Mouse (Mus musculus) hindbrain, postnatal 0 days (tissue): Measurements from ENCODE around the gene Grap. TPM values are rescaled to one million over a fixed set of nuclear protein-coding genes. Genes with fewer than 3 reads are reported as not detected.

Source experiments
- ATAC-seq: fragments of 200-750 bp; cut with Nextera tagmentation; 2 replicates; pipeline ENCODE4 v1.8.0; 2017; ENCODE audit warnings: mild to moderate bottlenecking, moderate TSS enrichment, moderate library complexity
- DNase-seq: peaks from one replicate; pipeline ENCODE4 v3.0.0-alpha.2; 2015; ENCODE audit warnings: low spot score
- H3K27ac ChIP-seq: fragments of 300-500 bp; sonication (generic); 2 replicates; pipeline ENCODE4 v1.5.1; 2014; ENCODE audit warnings: mild to moderate bottlenecking
- H3K27me3 ChIP-seq: fragments of 300-500 bp; sonication (generic); 2 replicates; pipeline ENCODE4 v1.6.1; 2014; ENCODE audit warnings: low read length, mixed read lengths; ENCODE audit not compliant: insufficient read depth
- H3K36me3 ChIP-seq: fragments of 300-500 bp; sonication (generic); 2 replicates; pipeline ENCODE4 v1.6.1; 2014; ENCODE audit warnings: low read length, mixed read lengths; ENCODE audit not compliant: insufficient read depth
- H3K4me1 ChIP-seq: fragments of 300-500 bp; sonication (generic); 2 replicates; pipeline ENCODE4 v1.6.1; 2014; ENCODE audit warnings: antibody characterized with exemption, low read length, mixed read lengths; ENCODE audit not compliant: insufficient read depth
- H3K4me2 ChIP-seq: fragments of 300-500 bp; sonication (generic); 2 replicates; pipeline ENCODE4 v1.6.1; 2014; ENCODE audit warnings: low read depth, mild to moderate bottlenecking, low read length, moderate library complexity, mixed read lengths
- H3K4me3 ChIP-seq: fragments of 300-500 bp; sonication (generic); 2 replicates; pipeline ENCODE4 v1.5.1; 2014; ENCODE audit warnings: low read length
- H3K9ac ChIP-seq: fragments of 300-500 bp; sonication (generic); replicated peaks from 2 replicates; pipeline ENCODE4 v1.6.1; 2014; ENCODE audit warnings: mild to moderate bottlenecking, low read length, moderate library complexity, mixed read lengths
- H3K9me3 ChIP-seq: fragments of 300-500 bp; sonication (generic); 2 replicates; pipeline ENCODE4 v1.6.1; 2016; ENCODE audit warnings: low read length, mixed read lengths
- CTCF ChIP-seq: IDR thresholded peaks from 2 replicates; pipeline ENCODE4 v1.5.1; 2016; ENCODE audit warnings: antibody characterized with exemption, control low read depth, low read depth
- WGBS: fragments of 180-500 bp; shearing (Covaris S2); extraction: QIAGEN DNeasy Blood & Tissue Kit; methylation state at CpG from one replicate; pipeline ENCODE4 v1.1.7; 2014; 5-methylcytosine and 5-hydroxymethylcytosine counted together
- polyA plus RNA-seq: library from polyadenylated mRNA; unstranded; fragments of >200 nt; fragmentation: Nextera tagmentation; extraction: Ambion mirVana; gene quantifications from 2 replicates; pipeline ENCODE4 v1.2.1, GENCODE M21; 2015
- total RNA-seq: library from RNA; depleted of rRNA; stranded (reverse); fragments of >200 nt; gene quantifications from 2 replicates; pipeline ENCODE4 v1.2.3, GENCODE M21; 2014

Gene Grap
- total and polyA plus RNA-seq, 2 experiments from 2014 or later = 7.4 to 7.7 TPM

DNA sequence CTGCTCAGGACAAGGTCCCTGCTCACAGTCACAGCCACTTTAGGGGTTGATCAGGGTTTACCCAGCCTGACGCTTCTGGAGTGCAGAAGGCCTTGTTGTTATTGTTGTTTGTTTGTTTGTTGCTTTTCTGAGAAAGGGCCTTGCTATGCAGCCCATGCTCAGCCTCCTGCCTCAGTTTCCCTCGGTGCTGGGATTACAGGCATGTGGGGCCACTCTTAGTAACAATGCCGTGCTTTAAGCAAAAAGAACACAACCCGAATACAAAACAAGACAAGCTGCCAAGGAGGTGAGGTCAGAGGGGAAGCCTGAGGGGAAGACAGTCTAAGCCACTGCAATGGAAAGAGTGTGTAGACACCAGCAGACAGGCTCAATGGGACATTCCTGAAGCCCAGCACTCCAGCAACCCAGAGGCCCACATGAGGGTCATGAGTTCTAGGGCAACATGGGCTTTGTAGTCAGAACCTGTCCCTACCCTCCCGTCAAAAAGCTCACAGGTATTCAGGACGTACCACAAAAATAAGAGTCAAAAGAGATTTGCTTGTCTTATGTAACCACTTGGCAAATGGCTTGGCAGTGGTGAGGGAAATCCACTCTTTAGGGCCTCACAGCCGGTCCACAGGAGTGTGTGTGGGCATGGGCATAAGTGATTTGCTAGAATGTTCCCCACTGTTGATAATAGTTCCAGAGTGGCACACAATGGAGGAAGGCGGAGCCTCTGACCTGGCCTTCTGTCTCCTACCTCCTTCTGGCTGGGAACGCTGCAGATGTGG is 36.4 kb upstream of the Grap start:
- DNase-seq (no peak), ATAC-seq (no peak)
- 61% methylated on average over 9 of the region's 9 CpGs for WGBS
- no peaks in the 10 kb centered on the region for H3K27me3 ChIP-seq
- no peaks in the 10 kb centered on the region for H3K9me3 ChIP-seq
- H3K4me3 ChIP-seq = no peak overlapping the region
- H3K36me3 ChIP-seq = no peaks in the 10 kb centered on the region
- H3K4me1 ChIP-seq = peaks cover 7% of the 10 kb centered on the region
- H3K27ac ChIP-seq = no peak overlapping the region
- H3K4me2 ChIP-seq = no peak overlapping the region
- H3K9ac ChIP-seq = no peak overlapping the region
- no peak for TF ChIP-seq CTCF

DNA sequence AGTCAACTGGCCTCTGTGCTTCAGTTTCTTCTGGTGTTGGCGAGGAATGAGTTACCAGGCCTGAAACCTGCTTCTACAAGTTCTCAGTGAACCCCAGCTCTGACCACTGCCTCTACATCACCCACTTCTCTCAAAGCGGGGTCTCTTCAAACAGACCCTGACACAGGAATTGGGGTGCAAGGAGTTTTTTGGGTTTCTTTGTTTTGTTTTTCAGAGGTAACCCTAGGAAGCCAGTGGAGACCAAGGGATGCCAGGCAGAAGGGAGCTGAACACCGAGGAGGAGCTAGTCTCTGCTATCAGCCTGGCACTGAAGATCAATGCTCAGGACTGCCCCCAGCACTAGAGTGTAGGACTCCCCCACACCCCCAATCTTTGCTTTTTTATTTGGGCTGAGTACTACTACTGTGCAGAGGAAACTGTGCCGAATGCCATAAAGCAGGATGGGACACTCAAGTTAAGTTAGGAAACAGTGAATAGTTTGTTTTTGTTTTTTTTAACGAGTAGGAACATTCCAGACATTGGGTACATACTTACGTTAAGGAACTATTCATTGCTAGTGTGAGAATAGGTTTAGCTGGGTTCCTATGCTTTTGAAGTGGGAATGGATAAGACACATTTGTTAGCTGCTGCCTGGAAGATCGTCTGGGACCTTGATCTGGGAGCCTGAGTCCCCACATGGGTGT is 35.6 kb upstream of the Grap start:
- Histone ChIP-seq H3K9ac (no peak overlapping the region), H3K4me2 (no peak overlapping the region), H3K36me3 (no peaks in the 10 kb centered on the region), H3K4me1 (peaks cover 7% of the 10 kb centered on the region), H3K27me3 (no peaks in the 10 kb centered on the region), H3K27ac (no peak overlapping the region), H3K9me3 (no peaks in the 10 kb centered on the region), H3K4me3 (no peak overlapping the region)
- DNase-seq = no peak
- ATAC-seq = no peak
- TF ChIP-seq CTCF = no peak
- WGBS = 81% methylated on average over 7 of the region's 7 CpGs

DNA sequence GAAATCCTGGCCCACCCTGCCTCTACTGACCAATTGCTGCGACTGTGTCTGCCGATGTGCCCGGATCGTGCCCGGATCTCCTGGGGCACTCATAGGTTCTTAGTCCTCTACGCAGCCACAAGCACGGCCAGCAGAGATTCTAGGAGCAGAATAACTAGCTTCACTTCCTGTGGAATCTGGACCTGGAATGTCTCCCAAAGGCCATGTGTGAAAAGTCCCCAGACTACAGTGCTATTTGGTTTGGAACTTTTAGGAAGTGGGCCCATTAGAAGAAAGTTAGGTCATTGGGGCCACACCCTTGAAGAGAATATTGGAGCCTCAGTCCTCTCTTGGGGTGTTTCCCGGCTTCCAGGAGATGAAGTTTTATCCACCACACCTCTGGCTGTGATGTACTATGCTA is 34.9 kb upstream of the Grap start:
- ATAC-seq (no peak), DNase-seq (no peak)
- H3K9ac ChIP-seq = no peak overlapping the region
- no peak overlapping the region for H3K4me2 ChIP-seq
- H3K4me1 ChIP-seq = peaks cover 7% of the 10 kb centered on the region
- H3K27ac ChIP-seq = no peak overlapping the region
- H3K27me3 ChIP-seq = no peaks in the 10 kb centered on the region
- 90% methylated on average over 8 of the region's 8 CpGs for WGBS
- TF ChIP-seq CTCF = no peak
- H3K4me3 ChIP-seq = no peak overlapping the region
- H3K36me3 ChIP-seq = no peaks in the 10 kb centered on the region
- no peaks in the 10 kb centered on the region for H3K9me3 ChIP-seq

DNA sequence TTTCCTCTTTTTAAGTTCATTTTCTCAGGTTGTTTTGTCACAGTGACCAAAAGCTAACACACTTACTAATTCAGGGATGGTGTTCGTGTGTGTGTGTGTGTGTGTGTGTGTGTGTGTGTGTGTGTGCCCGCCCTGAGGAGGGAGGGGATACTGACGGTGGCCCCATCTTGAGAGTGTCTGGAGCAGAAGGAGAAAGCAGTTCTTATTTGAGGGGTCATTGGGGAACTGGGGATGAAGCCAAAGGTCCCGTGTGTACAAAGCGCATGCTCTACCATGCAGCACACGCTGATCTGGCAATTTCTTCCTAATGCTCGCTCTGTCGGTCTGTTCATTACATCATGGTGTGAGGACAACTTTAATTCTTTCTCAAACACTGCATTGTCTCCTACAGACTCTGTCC is 34.5 kb upstream of the Grap start:
- WGBS = 80% methylated on average over 8 of the region's 8 CpGs
- Histone ChIP-seq H3K4me1 (peaks cover 7% of the 10 kb centered on the region), H3K27ac (no peak overlapping the region), H3K36me3 (no peaks in the 10 kb centered on the region), H3K9me3 (no peaks in the 10 kb centered on the region), H3K4me3 (no peak overlapping the region), H3K27me3 (no peaks in the 10 kb centered on the region), H3K4me2 (no peak overlapping the region), H3K9ac (no peak overlapping the region)
- ATAC-seq = no peak
- no peak for TF ChIP-seq CTCF
- no peak for DNase-seq

DNA sequence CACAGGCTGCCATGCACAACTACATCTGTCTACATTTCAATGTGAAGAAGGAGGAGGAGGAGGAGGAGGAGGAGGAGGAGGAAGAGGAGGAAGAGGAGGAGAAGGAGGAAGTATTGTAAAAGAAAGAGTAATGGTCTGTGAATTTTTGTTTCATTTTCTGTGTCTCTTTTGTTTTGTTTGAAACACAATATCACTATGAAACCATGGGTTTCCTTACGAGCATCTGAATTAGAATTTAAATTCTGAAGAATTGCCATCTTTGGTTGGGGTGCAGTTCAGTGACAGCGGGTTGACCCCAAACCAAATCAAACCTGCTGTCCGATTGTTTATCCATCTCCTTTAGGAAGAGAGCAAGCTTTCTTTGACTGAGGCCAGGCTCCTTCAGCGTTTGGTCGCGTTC is 33.7 kb upstream of the Grap start:
- Histone ChIP-seq H3K9me3 (no peaks in the 10 kb centered on the region), H3K4me2 (peak overlapping the region; percentile 72), H3K36me3 (no peaks in the 10 kb centered on the region), H3K4me1 (peaks cover 7% of the 10 kb centered on the region), H3K27ac (peak overlapping the region; percentile 32; the same call in 1 of the 2 replicates), H3K27me3 (no peaks in the 10 kb centered on the region), H3K9ac (0 out of 2 replicates have a peak overlapping the region, but pooled peaks have one; percentile 30), H3K4me3 (peak overlapping the region; percentile 38)
- ATAC-seq = no peak
- DNase-seq = no peak
- no peak for TF ChIP-seq CTCF
- 10% methylated on average over 6 of the region's 6 CpGs for WGBS

DNA sequence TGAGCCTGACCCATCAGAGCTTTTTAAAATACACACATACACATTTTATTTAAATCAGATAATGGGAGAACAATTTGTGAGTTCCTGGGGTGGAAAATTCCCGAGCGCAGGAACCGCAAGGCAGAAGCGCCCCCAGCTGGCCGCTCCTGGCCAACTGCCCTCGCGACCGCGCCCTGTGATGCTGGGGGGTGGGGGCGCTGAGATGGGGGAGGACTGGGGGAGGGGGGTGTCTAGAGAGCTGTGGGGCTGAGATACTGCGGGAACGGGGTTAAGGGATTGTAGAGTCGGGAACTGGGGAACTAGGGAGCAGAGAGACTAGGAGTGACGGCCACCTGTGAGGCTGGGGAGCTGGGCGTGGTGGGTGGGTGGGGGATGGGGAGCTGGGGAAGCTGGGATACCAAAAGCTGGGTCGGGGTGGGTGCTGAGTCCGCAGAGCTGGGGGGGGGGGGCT is 33.2 kb upstream of the Grap start:
- H3K27me3 ChIP-seq = no peaks in the 10 kb centered on the region
- H3K36me3 ChIP-seq = no peaks in the 10 kb centered on the region
- peak overlapping the region; percentile 38 for H3K4me3 ChIP-seq
- peak overlapping the region; percentile 72 for H3K4me2 ChIP-seq
- ATAC-seq = peak; percentile 67
- TF ChIP-seq CTCF = peak; percentile 63
- H3K4me1 ChIP-seq = peaks cover 7% of the 10 kb centered on the region
- peak; percentile 82 for DNase-seq
- WGBS = under 1% methylated on average over 17 of the region's 17 CpGs
- no peaks in the 10 kb centered on the region for H3K9me3 ChIP-seq
- H3K9ac ChIP-seq = 0 out of 2 replicates have a peak overlapping the region, but pooled peaks have one; percentile 30
- H3K27ac ChIP-seq = peak overlapping the region; percentile 32; the same call in 1 of the 2 replicates
